Mouse (Mus musculus) macrophage (primary cell): ENCODE measurements around the gene Gskip. TPM values are rescaled to one million over a fixed set of nuclear protein-coding genes. Genes with fewer than 3 reads are reported as not detected.

Source experiments
- H3K27ac ChIP-seq: fragments of 350-480 bp; formaldehyde crosslinking; 2 replicates; pipeline ENCODE4 v1.9.0; 2021
- H3K36me3 ChIP-seq: fragments of 350-480 bp; formaldehyde crosslinking; 2 replicates; pipeline ENCODE4 v1.9.0; 2021; ENCODE audit errors: inconsistent target
- H3K4me3 ChIP-seq: fragments of 350-480 bp; formaldehyde crosslinking; 2 replicates; pipeline ENCODE4 v1.9.0; 2021; ENCODE audit errors: inconsistent target
- H3K79me2 ChIP-seq: fragments of 350-480 bp; formaldehyde crosslinking; 2 replicates; pipeline ENCODE4 v1.9.0; 2021; ENCODE audit errors: inconsistent target
- WGBS: methylation state at CpG from one replicate; pipeline ENCODE4 v1.1.7; 2026; ENCODE audit warnings: inconsistent platforms; ENCODE audit not compliant: missing documents; 5-methylcytosine and 5-hydroxymethylcytosine counted together
- polyA plus RNA-seq: library from polyadenylated mRNA; stranded (reverse); fragments of 250-400 nt; gene quantifications from 3 replicates; pipeline ENCODE4 v1.2.4, GENCODE M21; 2018; ENCODE audit warnings: inconsistent platforms

The Gskip gene
- polyA plus RNA-seq, 1 experiment from 2014 or later = 14.1 TPM

DNA sequence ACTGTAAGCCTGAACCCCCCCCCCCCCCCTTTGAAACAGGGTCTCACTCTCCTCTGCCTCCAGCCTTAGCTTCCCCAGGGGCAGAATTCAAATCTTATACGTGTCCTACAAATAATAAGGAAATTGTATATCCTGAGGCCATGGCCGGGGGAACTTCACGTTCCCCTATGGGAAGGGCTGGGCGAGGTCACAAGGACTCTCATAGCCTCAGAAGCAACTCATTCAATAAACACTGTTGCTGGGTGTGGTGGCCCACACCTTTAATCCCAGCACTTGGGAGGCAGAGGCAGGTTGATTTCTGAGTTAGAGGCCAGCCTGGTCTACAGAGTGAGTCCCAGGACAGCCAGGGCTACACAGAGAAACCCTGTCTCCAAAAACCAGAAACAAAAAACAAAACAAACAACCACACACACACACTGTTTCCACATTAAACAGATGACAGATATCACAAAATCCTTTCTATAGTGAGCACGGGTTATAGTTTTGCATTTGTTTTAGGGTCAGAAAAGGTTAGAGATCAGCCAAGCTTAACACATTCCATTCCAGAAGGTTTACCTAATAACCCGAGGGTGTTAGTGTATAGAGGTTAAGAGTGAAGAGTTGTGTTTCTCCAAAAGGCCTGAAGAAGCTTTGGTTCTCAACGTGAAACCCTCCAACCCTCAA is 50.7 kb downstream of the Gskip start:
- no peak overlapping the region for H3K4me3 ChIP-seq
- H3K79me2 ChIP-seq = no peaks in the 10 kb centered on the region
- 87% methylated on average over 6 of the region's 7 CpGs for WGBS
- no peaks in the 10 kb centered on the region for H3K36me3 ChIP-seq
- H3K27ac ChIP-seq = no peak overlapping the region

DNA sequence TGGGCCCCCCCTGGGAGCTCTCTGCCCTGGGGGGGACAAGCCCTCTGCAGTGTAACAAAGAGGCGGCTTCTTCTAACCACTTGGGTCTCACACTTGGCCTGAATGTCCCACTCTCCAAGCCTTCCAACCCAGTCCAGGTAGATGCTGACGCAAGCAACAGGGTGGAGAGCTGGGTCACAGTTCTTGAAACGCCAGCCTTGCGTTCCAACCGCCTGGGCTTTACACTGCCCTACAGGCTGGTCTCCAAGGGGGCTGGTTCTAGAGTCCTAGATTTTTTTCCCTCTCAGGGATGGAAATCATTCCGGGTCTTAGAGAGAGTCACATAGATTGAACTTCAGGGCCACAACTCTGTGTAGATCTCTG is 51.2 kb downstream of the Gskip start:
- H3K27ac ChIP-seq = no peak overlapping the region
- WGBS = 96% methylated on average over 6 of the region's 6 CpGs
- H3K79me2 ChIP-seq = no peaks in the 10 kb centered on the region
- H3K4me3 ChIP-seq = no peak overlapping the region
- no peaks in the 10 kb centered on the region for H3K36me3 ChIP-seq

DNA sequence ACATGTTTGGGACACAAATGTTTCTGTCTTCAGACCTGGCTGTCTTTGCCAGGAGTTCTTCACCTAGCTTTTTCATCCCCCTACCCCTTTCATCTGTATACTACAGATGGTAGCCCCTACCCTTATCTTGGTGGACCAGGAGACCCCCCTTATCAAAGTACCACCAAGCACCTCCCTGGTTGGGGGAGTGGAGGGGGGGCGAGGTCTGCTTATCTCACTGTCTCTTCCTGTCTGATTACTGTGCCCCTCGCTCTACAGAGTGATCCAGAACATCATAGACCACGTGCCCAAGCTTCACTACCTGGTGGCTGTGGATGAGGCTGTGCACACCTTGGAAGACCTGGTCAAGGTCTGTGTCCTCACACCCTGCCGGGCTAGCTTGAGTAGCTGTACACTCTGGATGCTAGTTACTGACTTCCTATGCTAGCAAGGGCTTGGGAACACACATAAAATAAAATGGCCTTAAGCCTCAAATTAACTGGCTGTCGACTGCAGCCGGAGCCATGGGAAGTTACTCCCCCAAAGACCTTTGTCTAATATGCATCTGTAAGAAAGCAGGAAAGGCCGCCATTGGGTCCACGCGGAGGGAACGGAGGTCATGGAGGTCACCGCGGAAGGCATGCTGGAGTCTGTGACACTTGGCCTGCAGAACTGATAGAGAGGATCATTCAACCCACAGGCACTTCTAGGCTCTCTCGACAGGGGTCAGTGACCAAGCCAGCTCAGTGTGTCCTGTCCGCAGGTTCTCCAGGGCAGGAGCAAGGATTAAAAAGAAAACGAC is 53.9 kb downstream of the Gskip start:
- Histone ChIP-seq H3K79me2 (no peaks in the 10 kb centered on the region), H3K27ac (no peak overlapping the region), H3K36me3 (no peaks in the 10 kb centered on the region), H3K4me3 (no peak overlapping the region)
- 90% methylated on average over 15 of the region's 15 CpGs for WGBS

DNA sequence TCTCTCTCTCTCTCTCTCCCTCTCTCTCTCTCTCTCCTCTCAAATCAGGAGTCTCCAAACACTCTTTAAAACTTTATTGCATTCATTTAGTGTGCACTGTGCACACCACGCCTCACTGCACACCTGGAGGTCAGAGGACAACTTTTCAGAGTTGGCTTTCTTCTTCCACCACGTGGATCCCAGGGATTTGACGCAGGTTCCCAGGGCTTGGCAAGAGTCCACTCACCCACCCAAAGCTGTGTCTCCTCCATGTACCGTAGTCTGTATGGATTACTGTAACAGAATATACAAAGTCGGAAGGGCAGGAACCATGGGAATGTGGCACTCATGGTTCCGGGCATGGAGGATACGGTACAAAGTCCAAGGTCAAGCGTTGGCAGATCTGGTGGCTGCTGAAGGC is 55.0 kb downstream of the Gskip start:
- Histone ChIP-seq H3K27ac (no peak overlapping the region), H3K79me2 (no peaks in the 10 kb centered on the region), H3K36me3 (no peaks in the 10 kb centered on the region), H3K4me3 (no peak overlapping the region)
- 97% methylated on average over 8 of the region's 8 CpGs for WGBS

DNA sequence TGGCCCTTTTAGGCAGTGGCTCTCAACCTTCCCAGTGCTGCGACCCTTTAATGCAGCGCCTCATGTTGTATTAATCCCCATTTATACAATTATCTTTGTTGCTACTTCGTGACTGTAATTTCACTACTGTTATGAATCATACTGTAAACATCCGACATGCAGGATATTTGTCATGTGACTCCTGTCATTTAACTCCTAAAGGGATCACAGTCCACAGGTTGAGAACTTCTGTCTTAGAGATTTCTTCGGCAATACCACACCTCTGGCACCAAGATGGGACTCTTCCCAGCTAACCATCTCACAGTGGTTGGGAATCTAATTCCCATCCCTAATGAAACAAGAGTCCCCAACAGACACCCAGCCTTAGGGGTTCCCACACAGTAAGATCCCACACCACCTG is 63.5 kb downstream of the Gskip start:
- WGBS = 89% methylated on average over 5 of the region's 5 CpGs
- Histone ChIP-seq H3K36me3 (no peaks in the 10 kb centered on the region), H3K4me3 (no peak overlapping the region), H3K27ac (no peak overlapping the region), H3K79me2 (no peaks in the 10 kb centered on the region)

Other genes starting within 250 kb of the Gskip start
- not detected in 3 replicates for gene D430019H16Rik, start 231.0 kb upstream of the Gskip start, polyA plus RNA-seq
- not detected in 3 replicates for gene Bdkrb2, start 121.6 kb upstream of the Gskip start, polyA plus RNA-seq
- not detected in 3 replicates for gene Bdkrb1, start 81.7 kb upstream of the Gskip start, polyA plus RNA-seq
- gene Atg2b, start 382 bp downstream of the Gskip start, polyA plus RNA-seq = 12.7 to 15.8 TPM (median 15.7 TPM) in 3 replicates
- gene Ak7, start 21.1 kb downstream of the Gskip start, polyA plus RNA-seq = not detected in 3 replicates
- 86.0 to 118 TPM (median 97.4 TPM) in 3 replicates for gene Papola, start 99.9 kb downstream of the Gskip start, polyA plus RNA-seq